Mouse (Mus musculus) gastrocnemius, postnatal 10 days (tissue): ENCODE results near the gene Lrsam1. TPM values are rescaled to one million over a fixed set of nuclear protein-coding genes. Genes with fewer than 3 reads are reported as not detected.

Experiments used
- DNase-seq: peaks from one replicate; pipeline ENCODE4 v3.0.0; 2021; ENCODE audit warnings: mixed read lengths
- total RNA-seq, 2 experiments: library from RNA; stranded (reverse); gene quantifications; 2 replicates each; pipeline ENCODE4 v1.2.3; 2021

The Lrsam1 gene
- total RNA-seq, 2 experiments from 2014 or later = 9.9 to 12.9 TPM

DNA sequence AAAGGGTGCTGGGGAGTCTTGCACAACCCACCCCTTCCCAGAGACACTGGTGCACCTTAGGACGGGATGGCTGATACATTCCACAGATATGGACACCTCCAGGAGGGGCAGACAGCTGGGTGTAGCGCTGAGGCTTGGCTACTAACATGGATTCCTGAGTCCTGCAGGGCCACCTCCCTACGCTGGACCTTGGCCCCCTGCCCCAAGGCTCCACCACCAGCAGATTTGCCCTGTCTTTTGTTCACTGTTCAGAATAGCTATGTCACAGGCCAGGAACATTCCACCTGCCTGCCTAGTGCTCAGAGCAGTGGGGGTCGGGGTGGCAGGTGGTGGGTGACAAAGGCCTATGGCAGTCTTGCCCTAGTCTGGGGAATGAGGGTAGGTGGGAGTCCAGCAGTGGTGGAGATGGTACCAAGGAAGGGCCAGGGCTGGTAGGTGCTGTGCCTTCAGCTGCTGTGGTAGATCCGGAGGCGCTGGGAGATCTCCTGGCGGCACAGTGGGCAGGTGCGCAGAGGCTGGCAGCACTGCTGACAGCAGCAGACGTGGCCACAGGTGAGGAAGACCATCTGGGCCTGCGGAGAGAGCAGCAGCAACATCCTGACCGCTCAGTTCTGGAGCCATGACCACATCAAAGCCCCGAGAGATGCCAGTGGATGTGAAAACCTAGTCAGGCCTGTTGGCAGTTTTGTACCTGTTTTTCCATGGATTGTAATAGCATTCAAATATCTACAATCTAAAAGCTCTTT lies 34.9 kb downstream of the Lrsam1 start:
- no peak for DNase-seq

GRCm38 (mm10) chr2:32924306-32924844 lies 37.0 kb downstream of the Lrsam1 start:
- DNase-seq = no peak

DNA sequence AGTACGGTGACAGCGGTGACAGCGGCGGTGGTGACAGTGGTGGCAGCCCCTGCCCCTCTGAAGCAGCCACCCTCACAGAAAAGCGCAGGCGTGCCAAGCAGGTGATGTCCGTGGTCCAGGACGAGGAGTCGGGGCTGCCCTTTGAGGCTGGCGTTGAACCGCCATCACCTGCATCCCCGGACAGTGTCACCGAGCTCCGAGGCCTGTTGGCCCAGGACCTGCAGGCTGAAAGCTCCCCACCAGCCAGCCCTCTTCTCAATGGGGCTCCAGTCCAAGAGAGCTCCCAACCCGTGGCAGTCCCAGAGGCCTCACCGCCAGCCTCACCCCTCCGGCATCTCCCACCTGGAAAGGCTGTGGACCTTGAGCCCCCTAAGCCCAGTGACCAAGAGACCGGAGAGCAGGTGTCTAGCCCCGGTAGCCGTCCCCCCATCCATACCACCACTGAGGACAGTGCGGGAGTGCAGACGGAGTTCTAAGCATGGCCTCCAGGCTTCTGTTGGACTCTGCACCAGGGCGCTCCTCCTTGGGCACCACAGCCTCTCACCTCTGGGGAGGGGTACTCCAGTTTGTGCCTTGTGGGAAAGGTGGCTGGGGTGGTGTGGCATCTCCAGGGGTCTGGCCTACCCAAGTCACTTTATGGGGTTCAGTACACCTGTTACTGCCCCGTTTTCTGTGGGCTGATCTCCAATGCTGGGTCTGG lies 37.7 kb downstream of the Lrsam1 start:
- DNase-seq = no peak

DNA sequence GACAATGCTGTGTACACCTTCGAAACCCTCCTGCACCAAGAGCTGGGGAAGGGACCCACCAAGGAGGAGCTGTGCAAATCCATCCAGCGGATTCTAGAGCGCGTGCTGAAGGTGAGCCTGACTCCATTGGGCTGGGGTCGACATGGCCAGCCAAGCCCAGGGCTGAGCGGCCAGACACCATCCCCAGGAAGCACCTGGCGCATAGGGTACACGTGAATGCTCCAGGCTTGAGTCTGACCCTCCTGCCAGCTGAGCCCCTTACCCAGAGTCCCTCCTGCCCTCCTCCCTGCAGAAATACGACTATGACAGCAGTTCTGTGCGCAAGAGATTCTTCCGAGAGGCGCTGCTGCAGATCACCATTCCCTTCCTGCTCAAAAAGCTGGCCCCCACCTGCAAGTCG lies 38.9 kb downstream of the Lrsam1 start:
- DNase-seq = no peak

GRCm38 (mm10) chr2:32921801-32922380 lies 39.5 kb downstream of the Lrsam1 start:
- no peak for DNase-seq

GRCm38 (mm10) chr2:32921235-32921634 lies 40.2 kb downstream of the Lrsam1 start:
- no peak for DNase-seq

DNA sequence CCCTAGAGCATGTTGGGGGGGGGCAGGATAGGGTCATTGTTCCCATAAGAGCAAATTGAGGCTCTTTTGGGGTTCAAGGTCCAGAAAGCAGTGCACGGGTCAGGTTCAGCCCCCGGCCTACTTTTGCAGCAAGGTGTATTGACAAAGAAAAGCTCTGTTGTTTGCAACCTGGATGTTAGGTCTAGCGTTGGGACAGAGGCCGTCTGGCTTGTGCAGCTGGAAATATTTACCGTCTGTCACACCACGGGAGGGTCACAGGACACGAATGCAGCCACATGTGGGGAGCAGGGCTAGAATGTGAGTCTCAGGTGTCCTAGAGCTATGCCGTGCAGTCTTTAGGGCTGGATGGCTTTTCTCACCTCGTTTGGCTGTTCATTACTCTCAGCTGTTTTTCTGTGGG lies 43.0 kb downstream of the Lrsam1 start:
- DNase-seq = no peak

GRCm38 (mm10) chr2:32917526-32917925 lies 43.9 kb downstream of the Lrsam1 start:
- no peak for DNase-seq

DNA sequence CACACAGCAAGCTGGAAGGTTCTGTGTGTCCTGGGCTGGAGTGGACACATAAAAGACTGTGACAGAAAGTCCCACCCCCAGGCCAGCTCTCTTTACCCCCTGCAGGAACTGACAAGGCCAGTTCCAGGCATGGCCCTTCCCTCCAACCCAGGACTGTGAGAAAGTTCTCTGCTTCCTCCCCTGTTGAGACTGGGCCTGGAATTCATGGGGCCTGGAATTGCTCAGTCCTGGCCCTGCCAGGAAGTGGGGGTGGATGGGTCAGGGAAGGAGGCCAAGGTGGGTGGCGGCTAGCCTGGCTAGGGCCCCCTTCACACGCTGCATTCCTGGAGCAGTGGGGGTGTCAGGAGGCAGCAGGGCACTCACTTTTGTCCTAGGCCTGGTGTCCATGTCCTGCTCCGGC lies 46.5 kb downstream of the Lrsam1 start:
- DNase-seq = peak; percentile 66

DNA sequence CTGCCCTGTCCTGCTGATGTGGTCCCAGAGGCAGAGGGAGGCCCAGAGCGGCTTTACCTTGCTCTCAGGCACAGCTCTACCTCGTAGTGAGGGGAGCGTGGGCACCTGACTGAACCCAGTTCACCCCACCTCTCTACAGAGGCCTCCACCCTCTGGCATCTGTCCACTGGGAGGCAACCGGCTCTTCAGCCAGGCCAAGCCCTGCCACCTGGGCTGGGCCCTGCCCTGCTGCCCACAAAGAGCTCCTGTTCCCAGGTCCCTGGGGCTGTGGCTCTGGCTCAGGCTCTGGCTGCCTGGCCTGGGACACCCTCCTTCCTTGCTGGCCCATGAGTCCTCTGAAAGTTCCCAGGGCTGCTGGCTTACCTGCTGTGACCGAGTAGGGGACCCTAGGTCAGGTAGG lies 47.1 kb downstream of the Lrsam1 start:
- no peak for DNase-seq

GRCm38 (mm10) chr2:32912210-32912804 lies 49.1 kb downstream of the Lrsam1 start:
- peak; percentile 87 for DNase-seq

- no peak for DNase-seq
Measured at GRCm38 (mm10) chr2:32911639-32912182, 49.7 kb downstream of the Lrsam1 start.

GRCm38 (mm10) chr2:32908796-32909195 lies 52.6 kb downstream of the Lrsam1 start:
- DNase-seq = no peak

DNA sequence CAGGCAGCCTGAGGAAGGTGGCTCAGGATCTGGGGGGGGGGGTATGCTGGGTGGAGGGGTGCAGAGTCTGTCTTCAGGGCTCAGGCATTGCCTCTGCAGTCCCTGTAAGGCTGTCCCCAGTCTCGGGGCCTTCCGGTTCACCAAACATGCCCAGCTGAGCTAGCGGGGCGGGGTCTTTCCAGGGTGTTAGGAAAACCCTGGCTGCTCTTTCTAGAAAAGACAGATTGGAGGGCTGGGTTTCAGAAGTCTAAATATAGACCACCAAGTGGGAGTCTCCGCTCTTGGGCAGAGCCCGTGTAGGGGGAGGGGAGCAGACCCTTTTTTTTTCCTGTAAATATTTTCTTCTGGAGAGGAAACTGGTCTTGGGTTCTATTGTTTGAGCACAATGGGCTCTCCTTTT lies 53.1 kb downstream of the Lrsam1 start:
- no peak for DNase-seq

GRCm38 (mm10) chr2:32907442-32907841 lies 54.0 kb downstream of the Lrsam1 start:
- no peak for DNase-seq

- DNase-seq = no peak
Measured at GRCm38 (mm10) chr2:32905297-32905696, 56.1 kb downstream of the Lrsam1 start.

DNA sequence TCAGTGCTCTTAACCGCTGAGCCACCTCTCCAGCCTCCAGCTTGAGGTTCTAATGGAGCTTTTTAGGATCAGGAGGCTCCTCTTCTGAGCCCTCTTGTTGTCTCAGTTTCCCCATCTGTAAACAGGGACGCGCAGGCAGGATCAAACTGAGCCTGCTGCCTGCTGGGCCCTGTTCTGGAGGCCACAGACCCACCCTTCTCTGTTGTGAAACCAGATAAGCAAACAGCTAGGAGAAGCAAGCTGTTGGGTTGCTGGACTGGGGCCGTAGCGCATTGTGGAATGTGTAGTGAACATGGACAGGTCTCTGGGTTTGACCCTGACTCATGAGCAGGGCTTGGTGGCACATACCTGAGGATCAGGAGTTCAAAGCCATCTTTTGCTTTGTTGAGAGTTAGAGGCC lies 56.8 kb downstream of the Lrsam1 start:
- no peak for DNase-seq

DNA sequence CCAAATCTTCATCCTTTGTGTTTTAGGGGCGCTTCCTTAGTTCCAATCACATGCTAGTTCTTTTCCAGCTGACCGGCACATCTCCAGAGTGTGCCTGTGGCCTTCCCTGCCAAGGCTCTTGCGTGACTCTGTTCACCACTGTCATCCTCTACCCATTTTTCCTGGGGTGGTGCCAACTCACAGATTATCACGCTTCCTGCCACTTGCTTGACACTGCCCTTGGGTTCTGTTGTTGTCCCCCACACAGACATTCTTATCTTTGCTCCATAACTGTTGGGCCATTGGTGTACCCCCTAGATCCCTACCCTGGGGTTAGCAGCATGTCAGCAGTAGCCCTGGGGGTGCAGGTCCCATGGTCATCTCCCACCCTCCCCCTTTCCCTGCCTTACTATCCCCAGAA lies 57.9 kb downstream of the Lrsam1 start:
- no peak for DNase-seq

DNA sequence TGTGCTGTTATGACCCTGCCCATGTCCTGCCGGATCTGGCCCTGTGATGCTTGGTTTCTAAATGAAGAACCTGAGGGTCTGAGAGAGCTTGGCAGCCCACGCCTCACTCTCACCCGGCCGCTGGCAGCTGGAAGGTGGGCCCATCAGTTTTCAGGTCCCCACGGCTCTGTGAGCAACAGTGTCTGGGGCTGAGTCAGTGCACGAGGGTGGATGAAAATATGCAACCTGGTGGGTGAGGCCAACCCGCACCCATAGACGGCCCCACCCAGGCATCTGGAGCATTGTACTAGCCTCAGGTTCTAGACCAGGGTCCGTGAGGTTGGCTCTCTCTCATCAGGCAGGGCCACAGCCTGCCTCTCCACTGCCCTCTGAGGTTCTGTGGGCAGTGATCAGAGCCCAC lies 59.3 kb downstream of the Lrsam1 start:
- no peak for DNase-seq

DNA sequence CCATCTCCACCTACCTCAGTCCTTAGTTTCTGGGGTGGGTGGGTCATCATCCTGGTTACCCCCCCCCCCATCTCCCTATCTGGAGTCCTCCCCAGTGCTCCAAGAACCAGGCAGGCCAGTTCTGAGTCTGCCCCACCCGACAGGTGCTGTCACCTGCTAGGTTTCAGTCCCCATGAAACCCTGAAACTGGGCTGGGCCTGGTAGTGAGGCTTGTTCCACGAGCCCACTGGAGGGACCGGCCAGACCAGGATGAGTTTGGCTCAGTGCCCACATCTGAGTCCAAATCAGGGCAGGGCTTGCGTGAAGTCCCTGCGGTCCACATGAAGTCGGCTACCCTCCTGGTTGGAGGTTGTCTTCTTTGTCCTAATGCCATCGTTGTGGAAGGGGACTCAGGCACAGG lies 62.4 kb downstream of the Lrsam1 start:
- no peak for DNase-seq

DNA sequence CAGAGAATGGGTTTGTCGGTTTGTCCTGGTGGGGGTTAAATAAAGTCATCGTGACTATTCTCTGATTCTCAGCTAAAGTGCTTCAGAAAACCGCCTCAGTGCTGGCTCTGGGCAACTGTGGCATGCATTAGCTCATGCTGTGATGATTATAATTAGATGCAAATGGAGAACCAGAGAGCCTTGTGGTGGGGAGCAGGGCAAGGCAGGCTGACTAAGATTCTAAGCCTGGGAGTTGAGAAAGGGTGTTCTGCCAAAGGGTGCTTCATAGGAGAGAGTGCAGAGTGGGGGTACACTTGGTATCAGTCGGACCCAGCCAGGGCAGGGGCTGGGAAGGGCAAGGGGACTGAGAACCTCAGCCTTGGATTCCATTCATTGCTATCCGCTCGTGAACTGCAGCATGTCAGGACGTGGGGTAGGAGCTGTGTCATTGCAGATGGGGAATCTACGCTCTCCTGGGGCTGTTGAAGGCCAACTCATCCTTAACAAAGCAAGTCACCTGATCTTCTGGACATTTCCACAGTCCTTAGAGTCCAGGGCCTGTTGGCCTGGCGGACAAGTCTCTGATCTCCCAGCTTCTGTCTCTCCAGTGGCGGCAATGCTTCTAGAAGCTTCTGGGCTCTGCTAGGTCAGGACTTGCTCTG lies 64.8 kb downstream of the Lrsam1 start:
- DNase-seq = no peak

- DNase-seq = no peak
Measured at GRCm38 (mm10) chr2:32895606-32896106, 65.8 kb downstream of the Lrsam1 start.
